Mouse (Mus musculus): ENCODE data around the gene Zfp326.

GRCm38 (mm10) chr5:105941951-105942350, 65.6 kb downstream of the Zfp326 start:
- no peak for TF ChIP-seq EP300 (optimal IDR thresholded peaks at IDR 0.05)
- no peak for TF ChIP-seq CTCF (IDR thresholded peaks at IDR 0.05; ENCODE audit: low read depth)
